Mouse (Mus musculus) spleen, adult 2 months (tissue): ENCODE results near the gene BC034090.

ENCODE experiments used
- CTCF ChIP-seq: fragments of 200-500 bp; IDR thresholded peaks from 2 replicates; pipeline ENCODE4 v1.5.1; 2011; ENCODE audit warnings: mild to moderate bottlenecking, inconsistent platforms; ENCODE audit not compliant: insufficient read depth, insufficient read length, insufficient replicate concordance; ENCODE audit errors: extremely low read depth
- POLR2A ChIP-seq: fragments of 200-500 bp; IDR thresholded peaks from 2 replicates; pipeline ENCODE4 v1.6.1; 2011; ENCODE audit warnings: low read depth, low read length, inconsistent platforms

- TF ChIP-seq CTCF = no peak
- no peak for TF ChIP-seq POLR2A
These were observed 47.6 kb downstream of the BC034090 start for GRCm38 (mm10) chr1:155196691-155197090.
